Mouse (Mus musculus) left cerebral cortex, postnatal 10 days (tissue): ENCODE results near the gene Car2. TPM values are rescaled to one million over a fixed set of nuclear protein-coding genes. Genes with fewer than 3 reads are reported as not detected.

ENCODE experiments used
- DNase-seq, 2 experiments: peaks; one replicate each; pipeline ENCODE4 v3.0.0; 2021 to 2022; ENCODE audit warnings: low spot score in 2 of 2, mixed read lengths in 1 of 2; ENCODE audit errors: extremely low spot score in 1 of 2
- intact Hi-C: fragments of 180-260 bp; cut with DNase I; formaldehyde crosslinking; loops from one replicate; pipeline ENCODE4 v1.15.1; 2025
- total RNA-seq, 2 experiments: library from RNA; stranded (reverse); gene quantifications; 2 replicates each; pipeline ENCODE4 v1.2.3; 2021

The Car2 gene
- total RNA-seq, 2 experiments from 2014 or later: 49.6 to 51.3 TPM

DNA sequence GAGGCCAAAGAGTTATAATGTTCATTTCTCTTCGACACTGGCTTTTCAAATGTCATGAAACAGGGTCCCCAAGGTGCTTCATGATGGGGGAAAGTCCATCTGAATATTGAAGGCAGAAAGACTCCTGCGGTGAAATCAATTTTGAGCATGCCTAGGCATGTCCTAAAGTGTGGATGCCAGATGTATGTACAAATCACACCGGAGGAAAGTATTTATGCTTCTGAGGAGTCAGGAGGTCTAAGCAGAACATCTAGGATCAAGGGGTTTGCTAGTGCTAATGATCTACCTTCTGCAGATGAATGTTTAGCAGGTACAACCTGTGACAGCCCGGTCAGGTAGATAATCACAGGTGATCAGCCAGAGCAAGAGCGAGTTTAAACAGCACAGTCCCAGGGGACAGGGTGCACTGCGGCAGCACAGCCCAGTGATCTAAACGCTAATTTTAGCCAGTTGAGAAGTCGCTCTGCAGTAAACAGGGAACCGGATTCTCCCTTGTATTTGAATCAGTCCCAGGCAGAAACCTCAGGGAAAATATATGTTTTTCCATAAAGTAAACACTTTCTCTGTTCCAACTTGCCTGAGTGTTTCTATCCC, 9.7 kb upstream of the Car2 start:
- DNase-seq: no peak
- intact Hi-C loops: no loop called here

- DNase-seq: no peak
- intact Hi-C loops: no loop called here
Measured at GRCm38 (mm10) chr3:14877251-14877909, 8.7 kb upstream of the Car2 start.

DNA sequence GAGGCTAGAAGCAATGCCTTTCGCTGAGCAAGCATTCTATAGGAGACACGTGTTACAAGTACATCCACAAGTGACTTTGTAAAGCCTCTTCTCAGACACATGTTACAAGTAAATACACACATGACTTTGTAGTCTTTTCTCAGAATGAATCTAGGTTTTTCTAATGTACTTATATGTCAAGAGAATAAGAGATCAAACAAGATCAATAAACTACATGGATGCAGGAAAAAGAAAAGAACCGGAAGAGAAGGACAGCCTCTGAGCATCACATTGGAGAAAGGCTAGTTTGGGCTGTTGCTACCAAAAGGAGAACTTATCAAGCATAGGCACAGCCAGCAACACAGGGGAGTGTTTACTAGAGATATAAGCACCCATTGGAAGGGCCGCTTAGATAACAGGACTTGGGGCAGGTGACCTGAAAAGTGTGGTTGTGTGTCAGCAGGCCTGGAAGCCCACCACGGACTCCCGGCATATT, 7.3 kb upstream of the Car2 start:
- intact Hi-C loops: no loop called here
- DNase-seq: no peak

- no peak for DNase-seq
- intact Hi-C loops: no loop called here
Measured at GRCm38 (mm10) chr3:14879293-14879692, 6.8 kb upstream of the Car2 start.

GRCm38 (mm10) chr3:14880277-14880676, 5.8 kb upstream of the Car2 start:
- DNase-seq: no peak
- intact Hi-C loops: loop anchor here (10.0 kb wide), 1 partner anchor 1165 kb away; no protein-coding TSS in a partner anchor

- DNase-seq: no peak
- intact Hi-C loops: loop anchor here (10.0 kb wide), 1 partner anchor 1163 kb away; no protein-coding TSS in a partner anchor
Measured at GRCm38 (mm10) chr3:14882005-14882404, 4.1 kb upstream of the Car2 start.

DNA sequence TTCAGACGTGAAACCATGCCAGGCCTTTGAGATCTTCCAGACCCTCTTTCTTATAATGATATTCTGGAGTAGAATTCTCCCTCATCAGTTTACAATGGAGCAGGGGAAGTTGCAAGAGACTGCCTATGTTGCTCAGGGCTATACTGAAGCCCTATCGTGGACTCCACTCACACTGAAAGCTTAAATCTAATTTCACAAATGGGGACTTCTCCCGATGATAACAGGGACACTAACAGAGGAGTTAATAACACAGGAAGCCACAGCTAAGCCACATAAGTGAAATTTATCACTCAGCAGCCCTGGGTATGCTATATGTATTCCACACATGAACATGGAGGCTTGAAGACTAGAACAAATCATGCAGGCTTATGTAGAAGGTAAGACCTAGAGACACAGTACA, 3.3 kb upstream of the Car2 start:
- intact Hi-C loops: loop anchor here (10.0 kb wide), 1 partner anchor 1162 kb away; no protein-coding TSS in a partner anchor
- DNase-seq: no peak

GRCm38 (mm10) chr3:14884826-14885225, 1.2 kb upstream of the Car2 start:
- no peak for DNase-seq
- intact Hi-C loops: loop anchor here (5.0 to 10.0 kb wide), 2 partner anchors 307 to 1160 kb away; no protein-coding TSS in a partner anchor

DNA sequence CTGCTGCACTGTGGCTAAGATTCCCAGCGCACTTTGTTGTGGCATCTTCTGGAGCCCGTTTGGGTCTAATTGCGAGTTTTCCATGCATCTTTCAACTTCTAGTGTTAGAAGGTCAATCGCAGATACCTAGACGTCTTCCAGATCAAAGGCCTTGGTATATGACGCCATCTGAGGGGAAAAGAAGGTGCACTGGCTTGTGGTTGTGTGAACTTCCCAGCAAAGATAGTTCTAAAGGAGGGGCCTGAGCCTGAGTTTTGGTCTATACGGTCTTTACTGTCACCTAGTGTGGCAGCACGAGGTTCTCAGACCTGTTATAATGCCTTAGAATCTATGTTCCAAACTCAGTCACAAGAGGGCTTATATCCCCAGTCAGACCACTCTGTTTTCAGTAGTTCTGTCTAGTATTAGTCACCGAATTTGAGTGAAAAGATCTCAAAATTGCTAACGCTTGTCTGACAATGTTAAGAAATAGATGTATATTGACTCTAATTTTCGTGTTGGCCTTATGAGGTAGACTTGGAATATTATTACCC, 1.1 kb downstream of the Car2 start:
- DNase-seq: no peak
- intact Hi-C loops: loop anchor here (5.0 to 10.0 kb wide), 2 partner anchors 305 to 1158 kb away; no protein-coding TSS in a partner anchor

GRCm38 (mm10) chr3:14887686-14888295, 1.7 kb downstream of the Car2 start:
- peak in 1 of 2 experiments; percentile 26 for DNase-seq
- intact Hi-C loops: loop anchor here (5.0 to 10.0 kb wide), 2 partner anchors 305 to 1157 kb away; no protein-coding TSS in a partner anchor

GRCm38 (mm10) chr3:14888549-14888948, 2.5 kb downstream of the Car2 start:
- intact Hi-C loops: loop anchor here (5.0 to 10.0 kb wide), 2 partner anchors 304 to 1156 kb away; no protein-coding TSS in a partner anchor
- DNase-seq: no peak

- DNase-seq: no peak
- intact Hi-C loops: loop anchor here (5.0 to 10.0 kb wide), 2 partner anchors 303 to 1156 kb away; no protein-coding TSS in a partner anchor
Measured at GRCm38 (mm10) chr3:14889085-14889484, 3.0 kb downstream of the Car2 start.

- peak in 1 of 2 experiments; percentile 44 for DNase-seq
- intact Hi-C loops: loop anchor here (5.0 to 10.0 kb wide), 2 partner anchors 302 to 1155 kb away; no protein-coding TSS in a partner anchor
Measured at GRCm38 (mm10) chr3:14889716-14890409, 3.8 kb downstream of the Car2 start.

DNA sequence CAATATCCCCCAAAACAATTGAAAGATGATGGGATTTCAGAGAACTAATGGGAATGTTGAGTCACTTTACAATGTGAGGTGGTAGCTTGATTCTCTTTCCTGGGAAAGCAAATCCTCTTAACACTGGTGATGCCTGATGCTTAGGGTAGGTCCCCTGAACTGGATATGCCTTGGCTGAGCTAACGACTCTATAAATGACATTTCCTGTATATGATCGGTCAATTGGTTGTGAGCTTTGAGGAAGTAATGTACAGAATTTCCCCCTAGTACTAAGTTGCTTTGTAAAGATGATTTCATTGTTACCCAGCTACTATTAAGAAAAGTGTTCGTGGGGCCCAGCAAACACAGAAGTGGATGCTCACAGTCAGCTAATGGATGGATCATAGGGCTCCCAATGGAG, 6.9 kb downstream of the Car2 start:
- intact Hi-C loops: no loop called here
- no peak for DNase-seq

- DNase-seq: no peak
- intact Hi-C loops: no loop called here
Measured at GRCm38 (mm10) chr3:14893700-14894099, 7.6 kb downstream of the Car2 start.

DNA sequence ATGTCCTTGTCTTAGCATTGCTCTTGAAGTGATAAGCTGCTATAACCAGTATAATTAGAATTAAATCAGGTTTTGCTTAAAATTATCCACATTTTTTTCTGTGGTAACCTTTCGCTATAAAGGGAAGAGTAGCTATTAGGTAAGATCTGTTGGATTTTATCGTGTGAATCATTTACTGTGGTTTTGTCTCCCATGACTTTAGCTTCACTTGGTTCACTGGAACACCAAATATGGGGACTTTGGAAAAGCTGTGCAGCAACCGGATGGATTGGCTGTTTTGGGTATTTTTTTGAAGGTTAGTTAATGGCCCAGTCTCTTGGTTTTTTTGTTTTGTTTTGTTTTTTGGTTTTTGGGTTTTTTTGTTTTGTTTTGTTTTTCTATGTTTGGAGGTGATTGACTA, 9.3 kb downstream of the Car2 start:
- intact Hi-C loops: no loop called here
- no peak for DNase-seq

DNA sequence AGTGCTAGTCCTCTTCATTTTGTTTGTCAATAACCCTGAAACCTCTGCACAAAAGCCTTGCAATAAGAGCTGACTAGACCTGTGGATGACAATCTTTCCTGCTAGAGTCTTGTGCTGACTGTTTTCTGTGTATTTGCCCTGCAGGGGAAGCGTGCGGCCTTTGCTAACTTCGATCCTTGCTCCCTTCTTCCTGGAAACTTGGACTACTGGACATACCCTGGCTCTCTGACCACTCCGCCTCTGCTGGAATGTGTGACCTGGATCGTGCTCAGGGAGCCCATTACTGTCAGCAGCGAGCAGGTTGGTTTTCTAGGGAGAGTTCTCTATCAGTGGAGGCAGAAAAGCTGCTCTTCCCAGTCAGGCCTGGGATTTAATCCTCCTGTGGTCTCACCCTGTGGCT, 11.7 kb downstream of the Car2 start:
- DNase-seq: no peak

DNA sequence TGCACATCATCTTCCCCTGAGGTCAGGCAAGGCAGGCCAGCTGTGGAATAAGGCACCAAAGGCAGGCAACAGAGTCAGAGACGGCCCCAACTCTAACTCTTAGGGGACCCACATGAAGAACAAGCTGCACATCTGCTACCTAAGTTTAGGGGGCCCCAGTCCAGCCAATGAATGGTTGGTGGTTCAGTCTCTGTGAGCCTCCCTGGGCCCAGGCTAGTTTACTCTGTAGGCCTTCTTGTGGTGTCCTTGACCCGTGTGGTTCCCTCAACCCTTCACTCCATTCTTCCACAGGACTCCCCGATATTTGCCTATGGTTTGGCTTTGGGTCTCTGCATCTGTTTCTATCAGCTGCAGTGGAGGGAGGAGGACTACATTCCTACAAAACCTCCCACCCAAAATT, 17.3 kb downstream of the Car2 start:
- intact Hi-C loops: no loop called here
- DNase-seq: no peak

More for the DNA sequence above, 11.7 kb downstream of the Car2 start:
- intact Hi-C loops: no loop called here

DNA sequence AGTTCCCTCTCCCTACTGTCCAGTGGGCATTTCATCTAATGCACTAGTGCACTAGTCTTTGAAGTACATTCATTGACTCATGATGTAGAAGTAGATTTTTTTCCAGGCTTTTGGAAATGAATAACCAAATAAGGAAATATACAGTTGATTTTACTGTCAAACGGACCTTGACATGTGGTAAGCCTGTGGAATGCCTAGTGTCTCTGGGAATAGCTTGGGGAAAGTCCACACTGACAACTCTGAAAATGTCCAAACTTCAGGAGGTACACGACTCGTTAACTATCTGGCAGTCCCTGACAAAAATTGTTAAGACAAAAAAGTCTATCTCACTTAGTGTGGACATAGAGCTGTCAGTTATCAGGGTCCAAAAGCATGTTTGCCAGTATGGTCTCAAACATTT, 18.1 kb downstream of the Car2 start:
- no peak for DNase-seq
- intact Hi-C loops: no loop called here
